Mouse (Mus musculus) intestine, embryonic 15.5 days (tissue): ENCODE measurements around the gene Cebpb. TPM values are rescaled to one million over a fixed set of nuclear protein-coding genes. Genes with fewer than 3 reads are reported as not detected.

ENCODE experiments used
- ATAC-seq: fragments of 200-750 bp; cut with Nextera tagmentation; 2 replicates; pipeline ENCODE4 v1.8.0; 2017; ENCODE audit warnings: moderate TSS enrichment, moderate library complexity
- H3K27ac ChIP-seq: fragments of 300-500 bp; sonication (generic); 2 replicates; pipeline ENCODE4 v1.5.1; 2015; ENCODE audit warnings: mild to moderate bottlenecking, inconsistent platforms
- H3K27me3 ChIP-seq: fragments of 300-500 bp; sonication (generic); replicated peaks from 2 replicates; pipeline ENCODE4 v1.6.1; 2015; ENCODE audit warnings: inconsistent platforms
- H3K36me3 ChIP-seq: fragments of 300-500 bp; sonication (generic); 2 replicates; pipeline ENCODE4 v1.6.1; 2015; ENCODE audit warnings: inconsistent platforms
- H3K4me1 ChIP-seq: fragments of 300-500 bp; sonication (generic); replicated peaks from 2 replicates; pipeline ENCODE4 v1.6.1; 2015; ENCODE audit warnings: inconsistent platforms
- H3K4me2 ChIP-seq: fragments of 300-500 bp; sonication (generic); replicated peaks from 2 replicates; pipeline ENCODE4 v1.6.1; 2015; ENCODE audit warnings: mild to moderate bottlenecking, inconsistent platforms
- H3K4me3 ChIP-seq: fragments of 300-500 bp; sonication (generic); replicated peaks from 2 replicates; pipeline ENCODE4 v1.5.1; 2015; ENCODE audit warnings: inconsistent platforms
- H3K9ac ChIP-seq: fragments of 300-500 bp; sonication (generic); 2 replicates; pipeline ENCODE4 v1.6.1; 2015; ENCODE audit warnings: inconsistent platforms
- H3K9me3 ChIP-seq: fragments of 300-500 bp; sonication (generic); 2 replicates; pipeline ENCODE4 v1.6.1; 2016; ENCODE audit warnings: inconsistent platforms
- WGBS: fragments of 180-500 bp; shearing (Covaris S2); methylation state at CpG from one replicate; pipeline ENCODE4 v1.1.7; 2015; 5-methylcytosine and 5-hydroxymethylcytosine counted together
- polyA plus RNA-seq: library from polyadenylated mRNA; unstranded; fragments of >200 nt; fragmentation: Nextera tagmentation; extraction: Ambion mirVana; gene quantifications from 2 replicates; pipeline ENCODE4 v1.2.1, GENCODE M21; 2015

Cebpb gene
- polyA plus RNA-seq, 1 experiment from 2014 or later = 24.3 TPM

DNA sequence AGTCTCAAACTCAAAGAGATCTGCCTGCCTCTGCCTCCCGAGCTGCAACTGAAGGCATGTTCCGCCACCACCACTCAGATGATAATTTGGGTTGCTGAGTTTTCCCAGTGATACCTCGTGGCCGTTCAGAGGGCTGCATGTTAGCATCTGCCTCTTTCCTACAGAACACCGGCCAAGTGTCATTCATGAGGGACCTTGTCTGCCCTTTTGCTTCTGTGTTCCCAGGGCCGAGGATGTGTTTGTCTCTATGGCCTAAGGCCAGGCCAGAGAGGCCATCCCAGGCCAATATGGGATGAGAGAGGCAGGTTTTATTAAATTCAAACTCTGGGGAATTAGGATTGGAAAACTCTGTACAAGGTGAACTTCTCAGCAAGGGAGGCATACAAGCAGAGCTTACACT, 25.6 kb downstream of the Cebpb start:
- 0 out of 2 replicates have a peak, but pooled peaks cover 6% of the 10 kb centered on the region for H3K4me1 ChIP-seq
- no peak overlapping the region for H3K4me2 ChIP-seq
- no peak overlapping the region for H3K9ac ChIP-seq
- no peak overlapping the region for H3K4me3 ChIP-seq
- H3K9me3 ChIP-seq = no peaks in the 10 kb centered on the region
- no peak for ATAC-seq
- WGBS = 90% methylated on average over 6 of the region's 6 CpGs
- H3K27me3 ChIP-seq = no peaks in the 10 kb centered on the region
- H3K27ac ChIP-seq = no peak overlapping the region
- no peaks in the 10 kb centered on the region for H3K36me3 ChIP-seq

DNA sequence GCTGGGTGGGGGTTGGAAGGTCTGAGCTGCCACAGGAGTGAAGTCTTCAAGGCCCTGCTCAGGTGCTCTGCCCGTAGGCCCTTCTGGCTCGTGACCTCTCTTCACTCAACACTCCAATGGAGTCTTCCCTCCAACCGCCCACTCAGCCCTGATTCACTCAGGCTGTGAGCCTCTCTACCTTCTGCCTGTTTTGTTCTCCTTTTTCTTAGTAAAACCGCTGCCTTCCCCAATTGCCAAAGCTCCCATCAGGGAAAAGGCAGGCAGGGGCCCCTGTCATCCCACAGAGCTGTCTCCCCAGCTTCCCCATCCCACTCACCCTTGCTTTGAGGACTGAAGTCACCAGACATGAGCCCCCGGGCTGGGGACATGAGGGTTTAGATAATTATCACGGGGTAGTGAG, 26.3 kb downstream of the Cebpb start:
- Histone ChIP-seq H3K4me2 (no peak overlapping the region), H3K4me3 (no peak overlapping the region), H3K9me3 (no peaks in the 10 kb centered on the region), H3K27me3 (no peaks in the 10 kb centered on the region), H3K9ac (no peak overlapping the region), H3K4me1 (0 out of 2 replicates have a peak, but pooled peaks cover 6% of the 10 kb centered on the region), H3K36me3 (no peaks in the 10 kb centered on the region), H3K27ac (no peak overlapping the region)
- ATAC-seq = no peak
- 71% methylated on average over 6 of the region's 6 CpGs for WGBS

DNA sequence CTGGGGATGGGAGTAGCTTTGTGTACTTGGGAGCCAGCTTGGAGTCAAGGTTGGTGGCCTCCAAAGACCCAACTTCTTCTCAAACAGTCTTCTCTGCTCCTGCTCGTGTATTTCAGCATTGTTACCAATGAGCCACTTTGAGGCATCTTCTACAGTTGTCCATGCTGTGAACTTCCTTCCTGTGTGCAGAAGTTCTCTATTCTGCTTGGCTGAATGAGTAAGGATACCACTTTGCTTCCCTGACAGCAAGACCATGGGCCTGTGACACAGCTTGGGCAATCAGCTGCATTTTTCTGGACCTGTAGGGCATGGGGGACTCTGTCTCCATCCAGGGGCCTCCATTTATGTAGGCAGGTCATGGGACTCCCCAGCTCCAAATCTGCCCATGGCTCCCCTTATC, 28.5 kb downstream of the Cebpb start:
- H3K36me3 ChIP-seq = no peaks in the 10 kb centered on the region
- H3K27ac ChIP-seq = no peak overlapping the region
- ATAC-seq = no peak
- H3K4me3 ChIP-seq = no peak overlapping the region
- H3K27me3 ChIP-seq = no peaks in the 10 kb centered on the region
- 67% methylated on average over 1 of the region's 1 CpGs for WGBS
- no peak overlapping the region for H3K9ac ChIP-seq
- H3K4me2 ChIP-seq = no peak overlapping the region
- H3K4me1 ChIP-seq = peaks cover 10% of the 10 kb centered on the region; the same call in 1 of the 2 replicates
- H3K9me3 ChIP-seq = no peaks in the 10 kb centered on the region

DNA sequence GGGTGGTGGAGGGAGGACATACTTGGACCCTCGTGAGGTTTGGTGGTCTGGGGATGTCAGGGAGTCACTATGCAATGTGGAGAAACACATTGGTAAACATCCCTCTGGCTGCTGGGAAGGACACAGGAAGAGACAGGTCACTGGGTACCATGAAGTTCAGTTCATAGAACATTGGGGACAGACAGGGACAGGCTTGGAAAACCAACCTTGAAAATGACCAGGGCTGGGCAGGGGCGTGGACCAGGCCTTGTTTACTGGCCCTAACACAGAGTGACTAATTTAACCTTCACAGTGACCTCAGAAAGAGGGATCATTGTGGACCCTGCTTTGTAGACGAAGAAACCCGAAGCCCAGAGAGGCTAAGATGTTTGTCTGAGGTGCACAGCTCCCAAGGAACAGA, 30.8 kb downstream of the Cebpb start:
- no peak for ATAC-seq
- H3K9ac ChIP-seq = no peak overlapping the region
- 78% methylated on average over 4 of the region's 4 CpGs for WGBS

DNA sequence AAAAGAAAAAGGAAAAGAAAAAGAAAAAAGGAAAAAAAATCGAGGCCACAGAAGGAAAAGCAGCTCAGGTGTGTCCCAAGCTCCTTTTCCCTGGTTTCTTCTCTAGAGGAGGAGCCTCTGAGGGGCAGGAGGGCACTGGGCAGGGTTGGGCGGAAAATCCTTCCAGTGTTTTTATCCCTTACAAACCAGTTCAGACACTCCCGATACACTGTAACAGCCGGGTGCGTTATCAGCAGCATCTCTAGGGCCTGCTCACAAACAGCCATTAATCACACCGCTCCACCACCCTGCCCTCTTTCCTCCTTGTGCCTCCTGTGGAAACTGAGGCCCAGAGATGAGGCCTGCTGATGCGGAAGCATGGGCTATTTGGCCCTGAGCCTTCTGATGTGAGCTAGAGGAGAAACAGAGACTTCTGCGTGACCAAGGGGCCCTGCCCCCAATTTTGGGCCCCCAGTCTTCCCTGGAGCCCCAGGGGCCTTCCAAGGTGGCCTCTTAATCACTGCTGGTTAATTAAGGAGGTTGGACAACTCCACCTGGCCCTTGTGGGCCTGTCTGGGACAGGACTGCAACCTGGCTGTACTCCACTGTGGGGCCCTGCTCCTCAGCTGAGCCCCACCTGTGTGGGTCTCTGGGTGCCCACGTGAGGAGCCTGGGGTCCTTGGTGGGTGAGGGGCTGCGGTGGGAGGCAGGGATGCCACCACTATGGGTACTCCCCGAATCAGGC, 32.6 kb downstream of the Cebpb start:
- Histone ChIP-seq H3K9ac (no peak overlapping the region), H3K9me3 (no peaks in the 10 kb centered on the region), H3K4me2 (no peak overlapping the region; the same call in 1 of the 2 replicates), H3K27me3 (no peaks in the 10 kb centered on the region), H3K36me3 (no peaks in the 10 kb centered on the region), H3K4me3 (no peak overlapping the region), H3K4me1 (peaks cover 6% of the 10 kb centered on the region; the same call in 1 of the 2 replicates), H3K27ac (peak overlapping the region; percentile 8)
- ATAC-seq = peak; percentile 91
- 54% methylated on average over 11 of the region's 11 CpGs for WGBS

More for the DNA sequence above, 30.8 kb downstream of the Cebpb start:
- no peak overlapping the region for H3K4me3 ChIP-seq
- H3K27me3 ChIP-seq = no peaks in the 10 kb centered on the region
- H3K9me3 ChIP-seq = no peaks in the 10 kb centered on the region
- H3K4me1 ChIP-seq = peaks cover 6% of the 10 kb centered on the region; the same call in 1 of the 2 replicates
- no peak overlapping the region for H3K27ac ChIP-seq
- no peak overlapping the region for H3K4me2 ChIP-seq
- H3K36me3 ChIP-seq = no peaks in the 10 kb centered on the region

DNA sequence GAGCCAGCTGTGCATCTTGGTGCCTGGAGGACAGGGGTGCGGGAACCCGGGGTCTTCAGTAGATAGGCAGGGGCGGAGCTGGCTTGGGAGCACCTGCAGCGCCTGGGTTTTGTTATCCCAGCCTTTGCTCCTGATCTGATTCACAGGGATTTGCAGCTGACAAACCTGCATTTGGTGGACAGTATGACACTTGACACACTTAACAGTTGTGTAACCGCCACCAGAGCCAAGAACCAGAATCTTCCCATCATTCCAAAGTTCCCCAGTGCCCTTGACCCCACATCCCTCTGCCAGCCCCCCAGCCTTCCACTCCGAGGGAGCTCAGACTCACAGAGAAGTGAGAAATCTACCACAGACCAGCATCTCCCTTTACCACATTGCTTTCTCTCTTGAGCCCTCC, 33.8 kb downstream of the Cebpb start:
- Histone ChIP-seq H3K27ac (no peak overlapping the region), H3K4me3 (no peak overlapping the region), H3K9ac (no peak overlapping the region), H3K4me2 (no peak overlapping the region), H3K36me3 (no peaks in the 10 kb centered on the region), H3K27me3 (no peaks in the 10 kb centered on the region), H3K4me1 (peaks cover 13% of the 10 kb centered on the region; the same call in 1 of the 2 replicates), H3K9me3 (no peaks in the 10 kb centered on the region)
- ATAC-seq = no peak
- WGBS = 66% methylated on average over 6 of the region's 6 CpGs

DNA sequence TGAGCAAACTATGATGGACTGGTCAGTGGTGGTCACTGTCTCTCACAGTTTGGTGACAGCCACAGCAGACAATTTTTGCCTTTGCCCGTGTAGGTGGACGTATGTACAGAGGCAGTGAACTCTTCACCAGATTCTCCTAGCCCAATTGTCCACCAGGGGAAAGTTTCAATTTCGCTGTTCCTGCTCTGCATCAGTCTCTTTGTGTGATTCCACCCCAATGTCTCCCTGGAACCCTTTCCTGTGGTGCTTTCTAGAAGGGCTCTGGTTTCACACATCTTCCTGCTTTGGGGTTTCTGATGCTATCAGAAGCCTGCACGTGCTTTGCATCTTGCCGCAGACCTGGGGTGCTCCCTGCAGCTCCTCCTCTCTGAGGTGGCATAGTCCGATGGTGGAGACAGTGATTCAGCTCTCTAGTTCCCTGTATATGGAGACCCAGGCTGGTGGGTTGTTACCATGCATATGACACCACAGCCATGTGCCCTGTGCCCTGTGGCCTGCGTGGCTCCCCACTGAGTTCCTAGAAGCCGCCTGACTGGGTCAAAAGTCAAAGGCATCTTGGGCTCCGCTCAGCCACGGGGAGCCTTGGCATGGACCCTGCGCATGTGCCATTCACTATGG, 35.0 kb downstream of the Cebpb start:
- H3K27ac ChIP-seq = no peak overlapping the region
- 86% methylated on average over 11 of the region's 11 CpGs for WGBS

DNA sequence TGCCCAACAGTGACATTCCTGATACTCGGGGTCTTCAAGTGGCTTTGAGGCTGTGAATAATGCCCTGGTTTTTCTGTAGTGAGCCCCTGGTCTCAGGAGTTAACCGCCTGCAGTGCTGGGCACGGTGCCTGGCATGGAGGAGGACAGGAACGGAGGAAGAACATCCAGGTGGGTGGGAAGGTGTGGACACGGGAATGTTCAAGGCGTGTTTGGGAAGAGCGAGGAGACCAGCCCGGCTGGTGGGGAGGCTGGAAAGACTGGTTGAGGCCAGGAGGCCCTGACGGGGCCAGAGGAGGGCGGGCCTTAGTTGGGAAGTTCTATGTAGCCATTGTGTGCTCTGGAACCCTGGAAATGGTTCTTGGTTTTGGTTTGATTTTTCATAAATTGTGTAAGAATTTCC, 37.2 kb downstream of the Cebpb start:
- no peak for ATAC-seq
- Histone ChIP-seq H3K36me3 (no peaks in the 10 kb centered on the region), H3K4me2 (no peak overlapping the region), H3K9me3 (no peaks in the 10 kb centered on the region), H3K4me1 (peaks cover 27% of the 10 kb centered on the region), H3K4me3 (no peak overlapping the region), H3K9ac (no peak overlapping the region), H3K27ac (no peak overlapping the region), H3K27me3 (no peaks in the 10 kb centered on the region)
- WGBS = 86% methylated on average over 10 of the region's 10 CpGs

More for the DNA sequence above, 35.0 kb downstream of the Cebpb start:
- Histone ChIP-seq H3K36me3 (no peaks in the 10 kb centered on the region), H3K4me2 (no peak overlapping the region), H3K4me3 (no peak overlapping the region), H3K27me3 (no peaks in the 10 kb centered on the region), H3K9me3 (no peaks in the 10 kb centered on the region), H3K4me1 (peaks cover 13% of the 10 kb centered on the region; the same call in 1 of the 2 replicates), H3K9ac (no peak overlapping the region)
- ATAC-seq = no peak

DNA sequence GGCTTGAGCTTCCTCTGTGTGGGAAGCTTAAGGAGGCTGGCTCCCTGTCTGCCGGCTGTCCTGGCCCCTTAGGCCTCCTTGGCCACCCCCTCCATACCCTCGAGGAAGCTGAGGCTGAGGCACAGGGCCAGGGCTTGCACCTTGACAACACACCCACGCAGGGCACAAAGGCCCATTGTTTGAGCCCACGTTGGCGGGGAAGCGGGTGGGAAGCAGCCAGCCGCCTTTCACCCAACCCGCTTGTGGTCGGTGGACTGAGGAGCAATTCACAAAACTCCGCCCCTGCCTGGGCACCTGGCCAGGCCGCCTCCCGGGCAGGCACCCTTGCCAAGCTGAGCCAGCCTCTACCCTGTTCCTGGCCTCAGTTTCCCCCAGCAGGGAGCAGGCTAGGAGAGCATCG, 38.4 kb downstream of the Cebpb start:
- H3K27ac ChIP-seq = no peak overlapping the region
- H3K4me3 ChIP-seq = no peak overlapping the region
- no peak overlapping the region for H3K4me2 ChIP-seq
- peaks cover 22% of the 10 kb centered on the region for H3K4me1 ChIP-seq
- H3K9me3 ChIP-seq = no peaks in the 10 kb centered on the region
- ATAC-seq = peak; percentile 31
- 45% methylated on average over 13 of the region's 13 CpGs for WGBS
- no peaks in the 10 kb centered on the region for H3K27me3 ChIP-seq
- H3K36me3 ChIP-seq = no peaks in the 10 kb centered on the region
- H3K9ac ChIP-seq = no peak overlapping the region

DNA sequence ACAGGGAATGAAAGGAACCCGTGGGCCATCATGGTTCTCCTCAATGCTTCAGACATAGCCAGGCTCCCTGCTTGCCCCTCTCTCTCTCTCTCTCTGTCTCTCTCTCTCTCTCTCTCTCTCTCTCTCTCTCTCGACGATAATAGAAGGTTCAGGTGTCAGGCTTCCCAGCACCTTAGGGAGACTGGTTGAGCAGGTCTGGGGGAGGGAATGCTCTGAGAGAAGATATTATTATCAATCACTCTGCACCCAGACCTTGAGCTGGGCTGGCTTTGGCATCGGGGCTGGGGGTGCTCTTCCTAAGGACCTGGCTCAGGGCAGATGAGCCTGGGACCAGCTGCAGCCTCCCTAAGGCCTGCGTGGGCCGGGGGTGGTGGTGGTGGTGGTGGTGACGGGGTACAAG, 41.3 kb downstream of the Cebpb start:
- H3K36me3 ChIP-seq = no peaks in the 10 kb centered on the region
- H3K4me1 ChIP-seq = peaks cover 22% of the 10 kb centered on the region
- ATAC-seq = peak; percentile 57
- H3K9ac ChIP-seq = no peak overlapping the region
- H3K9me3 ChIP-seq = no peaks in the 10 kb centered on the region
- H3K4me2 ChIP-seq = no peak overlapping the region
- 55% methylated on average over 7 of the region's 7 CpGs for WGBS
- no peak overlapping the region for H3K27ac ChIP-seq
- H3K4me3 ChIP-seq = no peak overlapping the region
- H3K27me3 ChIP-seq = no peaks in the 10 kb centered on the region

DNA sequence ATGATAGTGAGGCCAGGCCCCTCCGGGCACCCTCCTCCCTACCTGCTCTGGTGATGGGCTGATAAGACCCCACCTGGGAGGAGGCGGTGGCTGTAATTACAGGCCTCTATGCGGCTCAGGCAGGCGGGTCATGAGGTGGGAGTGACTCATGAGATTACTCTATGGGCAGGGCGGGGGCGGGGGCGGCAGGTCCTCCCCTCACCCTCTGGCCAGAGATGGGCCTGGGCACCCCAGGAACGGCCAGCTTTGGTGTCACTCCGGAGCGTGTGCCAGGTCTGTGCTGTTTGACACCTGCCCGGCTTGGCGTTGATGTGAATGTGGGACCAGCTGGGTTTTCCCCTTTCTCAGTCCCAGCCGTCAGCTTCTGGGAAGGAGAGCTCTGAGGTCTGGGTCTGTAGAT, 42.4 kb downstream of the Cebpb start:
- peaks cover 22% of the 10 kb centered on the region for H3K4me1 ChIP-seq
- H3K4me3 ChIP-seq = no peak overlapping the region
- H3K4me2 ChIP-seq = no peak overlapping the region
- no peaks in the 10 kb centered on the region for H3K36me3 ChIP-seq
- no peak overlapping the region for H3K27ac ChIP-seq
- no peak overlapping the region for H3K9ac ChIP-seq
- 58% methylated on average over 13 of the region's 13 CpGs for WGBS
- no peaks in the 10 kb centered on the region for H3K9me3 ChIP-seq
- no peaks in the 10 kb centered on the region for H3K27me3 ChIP-seq
- ATAC-seq = peak; percentile 51

DNA sequence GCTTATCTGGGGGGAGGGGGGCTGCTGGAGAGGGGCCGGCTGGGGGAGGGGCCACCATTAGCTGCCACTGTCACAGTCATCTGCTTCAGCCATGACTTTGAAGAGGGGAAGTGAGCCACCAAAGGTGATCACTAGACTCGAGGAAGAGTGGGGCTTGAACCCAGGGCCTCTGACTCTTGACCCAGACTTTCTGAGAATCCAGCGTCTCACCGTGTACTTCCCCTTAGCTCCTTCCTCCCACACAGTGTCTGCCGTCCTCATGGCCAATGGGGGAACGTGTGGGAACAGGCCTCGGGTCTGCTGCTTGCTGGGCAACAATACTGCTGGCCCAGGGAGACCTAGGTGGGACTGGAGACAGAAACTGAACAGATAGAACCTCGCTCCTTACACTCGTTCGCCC, 46.1 kb downstream of the Cebpb start:
- H3K36me3 ChIP-seq = no peaks in the 10 kb centered on the region
- H3K4me2 ChIP-seq = no peak overlapping the region
- H3K4me3 ChIP-seq = no peak overlapping the region
- H3K9me3 ChIP-seq = no peaks in the 10 kb centered on the region
- peaks cover 16% of the 10 kb centered on the region; the same call in 1 of the 2 replicates for H3K4me1 ChIP-seq
- no peak overlapping the region for H3K9ac ChIP-seq
- WGBS = 67% methylated on average over 10 of the region's 10 CpGs
- ATAC-seq = no peak
- no peaks in the 10 kb centered on the region for H3K27me3 ChIP-seq
- no peak overlapping the region for H3K27ac ChIP-seq

DNA sequence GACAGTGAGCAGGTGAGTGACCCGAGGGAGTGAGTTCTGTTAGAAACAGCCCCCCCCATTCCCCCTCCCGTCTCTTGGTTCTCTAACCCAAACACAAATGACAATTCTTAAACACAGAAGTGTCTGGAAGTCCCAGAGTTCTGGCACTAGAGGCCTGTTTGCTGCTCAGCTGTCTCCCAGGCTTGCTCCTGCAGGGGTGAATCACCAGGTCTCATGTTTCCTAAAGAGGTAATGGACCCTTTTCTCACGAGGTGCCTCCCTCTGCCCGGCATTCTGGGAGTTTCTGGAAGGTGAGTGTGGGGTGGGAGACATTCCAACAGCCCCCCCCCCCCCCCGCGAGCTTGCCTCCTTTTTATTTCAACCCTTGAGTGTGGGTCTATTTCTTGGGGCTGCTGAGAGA, 50.3 kb downstream of the Cebpb start:
- Histone ChIP-seq H3K27ac (0 out of 2 replicates have a peak overlapping the region, but pooled peaks have one; percentile 27), H3K27me3 (no peaks in the 10 kb centered on the region), H3K4me2 (no peak overlapping the region), H3K4me3 (no peak overlapping the region), H3K4me1 (peaks cover 14% of the 10 kb centered on the region), H3K9ac (no peak overlapping the region), H3K36me3 (no peaks in the 10 kb centered on the region), H3K9me3 (no peaks in the 10 kb centered on the region)
- 27% methylated on average over 6 of the region's 6 CpGs for WGBS
- ATAC-seq = no peak
